Mouse (Mus musculus) olfactory bulb, adult 2 months (tissue): ENCODE results near the gene Nlk.

ENCODE experiments used
- CTCF ChIP-seq: fragments of 200-500 bp; IDR thresholded peaks from 2 replicates; pipeline ENCODE4 v1.5.1; 2012; ENCODE audit warnings: low read depth, mild to moderate bottlenecking, low read length, moderate library complexity; ENCODE audit not compliant: insufficient read depth
- POLR2A ChIP-seq: fragments of 200-500 bp; IDR thresholded peaks from 2 replicates; pipeline ENCODE4 v1.6.1; 2012; ENCODE audit warnings: mild to moderate bottlenecking, low read depth, low read length, moderate library complexity; ENCODE audit not compliant: insufficient read depth

GRCm38 (mm10) chr11:78544449-78545111 lies 152.6 kb downstream of the Nlk start:
- no peak for TF ChIP-seq CTCF
- TF ChIP-seq POLR2A: no peak
